Mouse (Mus musculus): ENCODE results near the gene P2rx5. TPM values are rescaled to one million over a fixed set of nuclear protein-coding genes. Genes with fewer than 3 reads are reported as not detected.

Gene P2rx5
- total and polyA plus RNA-seq, 3 experiments: 0.21 to 0.83 (median 0.40) TPM

DNA sequence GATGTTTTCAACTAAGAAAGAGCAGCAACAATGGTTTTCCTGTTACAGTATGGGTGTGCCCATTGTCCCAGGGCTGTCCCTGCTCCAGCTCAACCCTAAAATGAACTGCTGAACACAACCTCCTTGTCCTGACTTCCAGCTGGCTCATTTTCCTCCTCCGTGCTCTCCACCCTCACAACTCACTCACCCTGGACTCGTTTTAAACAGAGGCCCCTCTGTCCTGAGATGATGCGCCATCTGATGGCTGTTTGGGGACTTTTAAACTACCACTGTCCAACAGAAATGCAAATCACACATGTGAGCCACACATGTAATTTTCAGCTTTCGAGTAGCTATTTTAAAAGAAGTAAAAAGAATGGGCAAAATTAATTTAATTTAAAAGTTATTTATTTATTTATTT, 41.4 kb downstream of the P2rx5 start:
- Histone ChIP-seq H3K36me3 (replicated peaks in 1 of 2; ENCODE audit: control insufficient read depth in 1 of 2, insufficient read depth in 1 of 2, low read length in 1 of 2) (no peaks in the 10 kb centered on the region), H3K9ac (ENCODE audit: insufficient read depth, low read depth) (no peak overlapping the region), H3K4me3 (replicated peaks in 1 of 3; ENCODE audit: low read depth in 2 of 3, low read length in 2 of 3, poor library complexity in 1 of 3) (no peak overlapping the region), H3K9me3 (replicated peaks; ENCODE audit: low read length) (no peaks in the 10 kb centered on the region), H3K4me1 (ENCODE audit: control insufficient read depth in 1 of 2, insufficient read depth in 2 of 2) (peaks cover 6 to 25% of the 10 kb centered on the region in 2 experiments; a peak in 3 of 4 replicates), H3K27me3 (replicated peaks) (peaks cover 2% of the 10 kb centered on the region), H3K27ac (ENCODE audit: insufficient read depth, low read depth) (no peak overlapping the region), H3K79me2 (replicated peaks; ENCODE audit: control insufficient read depth, extremely low read depth, insufficient read depth, poor library complexity, severe bottlenecking) (no peaks in the 10 kb centered on the region), H3K4me2 (ENCODE audit: insufficient read depth, low read depth, poor library complexity, severe bottlenecking) (no peak overlapping the region)
- no peak for TF ChIP-seq IRF4 (IDR thresholded peaks at IDR 0.05; ENCODE audit: low read depth, low read length)
- peak; percentile 47 for TF ChIP-seq RAD21 (IDR thresholded peaks at IDR 0.05; ENCODE audit: low read depth, low read length)
- peak; percentile 52 for TF ChIP-seq SMC3 (IDR thresholded peaks at IDR 0.05; ENCODE audit: low read depth, low read length)
- TF ChIP-seq BHLHE40 (IDR thresholded peaks at IDR 0.05; ENCODE audit: low read depth, low read length): peak; percentile 74
- TF ChIP-seq CTCF (conservative IDR thresholded peaks at IDR 0.05 in 1 of 2, IDR thresholded peaks at IDR 0.05 in 1 of 2; ENCODE audit: low read depth in 2 of 2, low read length in 2 of 2): peak in 1 of 2 experiments; percentile 73; a peak in 2 of 4 replicates
- TF ChIP-seq ZC3H11A (IDR thresholded peaks at IDR 0.05; ENCODE audit: low read depth, low read length): no peak
- peak; percentile 21 for DNase-seq (ENCODE audit: extremely low read depth)
- in situ Hi-C loops (cut with MboI; ENCODE audit: low pct_ligation_motif_present, low pct_unique_long_range_greater_than_20kb, low sequenced_read_pairs) (no loop called here), dilution Hi-C loops (cut with MboI; ENCODE audit: extremely low pct_ligation_motif_present, extremely low pct_unique_long_range_greater_than_20kb, low sequenced_read_pairs) (no loop called here)

DNA sequence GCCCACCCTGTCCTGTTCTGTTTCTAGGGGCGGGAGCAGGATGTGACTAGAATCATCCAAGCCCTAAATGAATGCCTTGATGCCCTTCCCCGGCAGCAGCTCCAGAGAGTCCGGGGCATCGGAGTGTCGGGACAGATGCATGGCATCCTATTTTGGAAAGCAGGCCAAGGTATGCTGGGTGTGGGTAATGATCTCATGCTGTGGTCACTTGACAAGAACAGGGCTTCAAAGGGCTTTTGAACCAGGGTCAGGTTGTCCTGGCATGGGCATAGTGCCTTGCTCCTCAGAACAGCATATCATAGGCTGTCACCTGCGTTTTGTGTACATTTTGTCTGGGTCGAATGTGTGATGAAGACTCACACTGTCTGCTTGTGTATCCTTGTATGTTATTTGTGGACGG, 43.7 kb downstream of the P2rx5 start:
- H3K9ac ChIP-seq (ENCODE audit: insufficient read depth, low read depth): no peak overlapping the region
- dilution Hi-C loops (cut with MboI; ENCODE audit: extremely low pct_ligation_motif_present, extremely low pct_unique_long_range_greater_than_20kb, low sequenced_read_pairs): no loop called here
- in situ Hi-C loops (cut with MboI; ENCODE audit: low pct_ligation_motif_present, low pct_unique_long_range_greater_than_20kb, low sequenced_read_pairs): no loop called here
- H3K4me2 ChIP-seq (ENCODE audit: insufficient read depth, low read depth, poor library complexity, severe bottlenecking): no peak overlapping the region
- peaks cover 2% of the 10 kb centered on the region for H3K9me3 ChIP-seq (replicated peaks; ENCODE audit: low read length)
- H3K27me3 ChIP-seq (replicated peaks): peaks cover 2% of the 10 kb centered on the region
- H3K79me2 ChIP-seq (replicated peaks; ENCODE audit: control insufficient read depth, extremely low read depth, insufficient read depth, poor library complexity, severe bottlenecking): no peaks in the 10 kb centered on the region
- TF ChIP-seq RAD21 (IDR thresholded peaks at IDR 0.05; ENCODE audit: low read depth, low read length) (no peak), USF1 (IDR thresholded peaks at IDR 0.05; ENCODE audit: low read depth, low read length) (no peak)
- DNase-seq (ENCODE audit: extremely low read depth): no peak
- H3K4me3 ChIP-seq (replicated peaks in 1 of 3; ENCODE audit: low read depth in 2 of 3, low read length in 2 of 3, poor library complexity in 1 of 3): no peak overlapping the region
- no peaks in the 10 kb centered on the region for H3K36me3 ChIP-seq (replicated peaks in 1 of 2; ENCODE audit: control insufficient read depth in 1 of 2, insufficient read depth in 1 of 2, low read length in 1 of 2)
- H3K27ac ChIP-seq (ENCODE audit: insufficient read depth, low read depth): no peak overlapping the region
- peaks cover 4 to 16% of the 10 kb centered on the region in 2 experiments; a peak in 3 of 4 replicates for H3K4me1 ChIP-seq (ENCODE audit: control insufficient read depth in 1 of 2, insufficient read depth in 2 of 2)

DNA sequence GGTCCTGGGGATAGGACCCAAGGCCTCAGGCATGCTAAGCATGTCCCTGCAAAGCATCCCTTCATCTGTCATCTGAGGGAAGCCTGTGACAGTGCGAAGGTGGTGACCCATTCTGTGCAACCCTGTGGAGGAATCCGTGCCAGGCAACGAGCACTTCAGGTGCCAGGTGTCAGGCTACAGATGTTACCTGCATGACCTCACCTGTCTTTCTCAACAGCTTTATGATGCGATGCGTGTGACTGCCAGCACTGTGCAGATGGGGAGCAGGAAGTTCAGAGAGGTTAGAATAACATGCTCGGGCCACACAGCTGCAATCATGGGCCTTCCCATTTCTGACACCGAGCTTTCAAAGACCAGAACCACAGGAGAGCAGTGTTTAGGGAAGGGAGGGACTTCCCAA, 45.0 kb downstream of the P2rx5 start:
- Histone ChIP-seq H3K27ac (ENCODE audit: insufficient read depth, low read depth) (no peak overlapping the region), H3K36me3 (replicated peaks in 1 of 2; ENCODE audit: control insufficient read depth in 1 of 2, insufficient read depth in 1 of 2, low read length in 1 of 2) (no peaks in the 10 kb centered on the region), H3K4me3 (replicated peaks in 1 of 3; ENCODE audit: low read depth in 2 of 3, low read length in 2 of 3, poor library complexity in 1 of 3) (no peak overlapping the region), H3K9me3 (replicated peaks; ENCODE audit: low read length) (peaks cover 2% of the 10 kb centered on the region), H3K9ac (ENCODE audit: insufficient read depth, low read depth) (no peak overlapping the region), H3K4me1 (ENCODE audit: control insufficient read depth in 1 of 2, insufficient read depth in 2 of 2) (peaks cover 4 to 9% of the 10 kb centered on the region in 2 experiments; a peak in 3 of 4 replicates), H3K4me2 (ENCODE audit: insufficient read depth, low read depth, poor library complexity, severe bottlenecking) (no peak overlapping the region), H3K79me2 (replicated peaks; ENCODE audit: control insufficient read depth, extremely low read depth, insufficient read depth, poor library complexity, severe bottlenecking) (no peaks in the 10 kb centered on the region), H3K27me3 (replicated peaks) (peaks cover 2% of the 10 kb centered on the region)
- no peak for TF ChIP-seq POLR2A (IDR thresholded peaks at IDR 0.05; ENCODE audit: low read depth, low read length)
- no peak for TF ChIP-seq SMC3 (IDR thresholded peaks at IDR 0.05; ENCODE audit: low read depth, low read length)
- no peak for TF ChIP-seq JUND (conservative IDR thresholded peaks at IDR 0.05; ENCODE audit: low read depth, low read length)
- TF ChIP-seq SIN3A (IDR thresholded peaks at IDR 0.05; ENCODE audit: low read length): no peak
- TF ChIP-seq PAX5 (IDR thresholded peaks at IDR 0.05; ENCODE audit: low read length): no peak
- no peak for TF ChIP-seq ETS1 (conservative IDR thresholded peaks at IDR 0.05; ENCODE audit: low read depth, low read length)
- no peak for TF ChIP-seq BHLHE40 (IDR thresholded peaks at IDR 0.05; ENCODE audit: low read depth, low read length)
- no peak for TF ChIP-seq RCOR1 (conservative IDR thresholded peaks at IDR 0.05; ENCODE audit: low read depth, low read length)
- TF ChIP-seq CHD1 (IDR thresholded peaks at IDR 0.05; ENCODE audit: low read depth, low read length): no peak
- TF ChIP-seq ZNF384 (IDR thresholded peaks at IDR 0.05; ENCODE audit: low read depth, low read length): no peak
- no peak for TF ChIP-seq GABPA (IDR thresholded peaks at IDR 0.05; ENCODE audit: insufficient replicate concordance, low read depth, low read length)
- TF ChIP-seq NELFE (IDR thresholded peaks at IDR 0.05; ENCODE audit: low read depth, low read length): no peak
- TF ChIP-seq USF2 (conservative IDR thresholded peaks at IDR 0.05; ENCODE audit: low read depth, low read length): no peak
- no peak for TF ChIP-seq ELF1 (IDR thresholded peaks at IDR 0.05; ENCODE audit: low read depth, low read length)
- TF ChIP-seq JUN (IDR thresholded peaks at IDR 0.05; ENCODE audit: insufficient read depth, low read depth, low read length): no peak
- TF ChIP-seq TBP (conservative IDR thresholded peaks at IDR 0.05; ENCODE audit: low read depth, low read length): no peak
- TF ChIP-seq ZC3H11A (IDR thresholded peaks at IDR 0.05; ENCODE audit: low read depth, low read length): no peak
- TF ChIP-seq ZMIZ1 (IDR thresholded peaks at IDR 0.05; ENCODE audit: low read depth, low read length): no peak
- no peak for TF ChIP-seq MYC (IDR thresholded peaks at IDR 0.05; ENCODE audit: low read depth, low read length)
- dilution Hi-C loops (cut with MboI; ENCODE audit: extremely low pct_ligation_motif_present, extremely low pct_unique_long_range_greater_than_20kb, low sequenced_read_pairs): no loop called here
- DNase-seq (ENCODE audit: extremely low read depth): no peak
- in situ Hi-C loops (cut with MboI; ENCODE audit: low pct_ligation_motif_present, low pct_unique_long_range_greater_than_20kb, low sequenced_read_pairs): no loop called here

Measured in CH12.LX (cell line).